Mouse (Mus musculus) heart, embryonic 12.5 days (tissue): Measurements from ENCODE around the gene Ly86. TPM values are rescaled to one million over a fixed set of nuclear protein-coding genes. Genes with fewer than 3 reads are reported as not detected.

Experiments used
- ATAC-seq: fragments of 200-750 bp; cut with Nextera tagmentation; 2 replicates; pipeline ENCODE4 v1.8.0; 2017; ENCODE audit warnings: moderate TSS enrichment, moderate library complexity; ENCODE audit not compliant: insufficient number of reproducible peaks, low FRiP score
- H3K27ac ChIP-seq: fragments of 300-500 bp; sonication (generic); 2 replicates; pipeline ENCODE4 v1.5.1; 2016; ENCODE audit warnings: mild to moderate bottlenecking, moderate library complexity; ENCODE audit not compliant: poor library complexity, severe bottlenecking
- H3K27me3 ChIP-seq: fragments of 300-500 bp; sonication (generic); replicated peaks from 2 replicates; pipeline ENCODE4 v1.6.1; 2016; ENCODE audit warnings: mild to moderate bottlenecking, moderate library complexity
- H3K36me3 ChIP-seq: fragments of 300-500 bp; sonication (generic); 2 replicates; pipeline ENCODE4 v1.6.1; 2016; ENCODE audit warnings: mild to moderate bottlenecking, moderate library complexity
- H3K4me1 ChIP-seq: fragments of 300-500 bp; sonication (generic); replicated peaks from 2 replicates; pipeline ENCODE4 v1.6.1; 2016; ENCODE audit warnings: mild to moderate bottlenecking
- H3K4me2 ChIP-seq: fragments of 300-500 bp; sonication (generic); 2 replicates; pipeline ENCODE4 v1.6.1; 2016; ENCODE audit warnings: mild to moderate bottlenecking, moderate library complexity
- H3K4me3 ChIP-seq: fragments of 300-500 bp; sonication (generic); 2 replicates; pipeline ENCODE4 v1.5.1; 2016; ENCODE audit warnings: mild to moderate bottlenecking
- H3K9ac ChIP-seq: fragments of 300-500 bp; sonication (generic); 2 replicates; pipeline ENCODE4 v1.6.1; 2016; ENCODE audit warnings: mild to moderate bottlenecking, moderate library complexity
- H3K9me3 ChIP-seq: fragments of 300-500 bp; sonication (generic); replicated peaks from 2 replicates; pipeline ENCODE4 v1.6.1; 2016; ENCODE audit warnings: mild to moderate bottlenecking, moderate library complexity
- WGBS: fragments of 180-500 bp; shearing (Covaris S2); methylation state at CpG from one replicate; pipeline ENCODE4 v1.1.7; 2016; 5-methylcytosine and 5-hydroxymethylcytosine counted together
- polyA plus RNA-seq: library from polyadenylated mRNA; unstranded; fragments of >200 nt; fragmentation: Nextera tagmentation; extraction: Ambion mirVana; gene quantifications from 2 replicates; pipeline ENCODE4 v1.2.1, GENCODE M21; 2016

The Ly86 gene
- 2.6 and 3.1 TPM in 2 replicates for polyA plus RNA-seq

- no peak within 1 kb of the TSS for H3K4me2 ChIP-seq
- H3K9me3 ChIP-seq = no peaks in the 10 kb centered on the region
- no peak within 1 kb of the TSS for H3K27ac ChIP-seq
- H3K4me3 ChIP-seq = no peak within 1 kb of the TSS
- 90% methylated on average over 28 of the region's 28 CpGs for WGBS
- no peaks in the 10 kb centered on the region for H3K36me3 ChIP-seq
- no peaks in the 10 kb centered on the region for H3K4me1 ChIP-seq
- no peaks in the 10 kb centered on the region for H3K27me3 ChIP-seq
- ATAC-seq = no peak
- no peak within 1 kb of the TSS for H3K9ac ChIP-seq
Observed at GRCm38 (mm10) chr13:37344909-37345772, at the start of gene Ly86. Ly86 (plus strand) TSS chr13:37345208.

DNA sequence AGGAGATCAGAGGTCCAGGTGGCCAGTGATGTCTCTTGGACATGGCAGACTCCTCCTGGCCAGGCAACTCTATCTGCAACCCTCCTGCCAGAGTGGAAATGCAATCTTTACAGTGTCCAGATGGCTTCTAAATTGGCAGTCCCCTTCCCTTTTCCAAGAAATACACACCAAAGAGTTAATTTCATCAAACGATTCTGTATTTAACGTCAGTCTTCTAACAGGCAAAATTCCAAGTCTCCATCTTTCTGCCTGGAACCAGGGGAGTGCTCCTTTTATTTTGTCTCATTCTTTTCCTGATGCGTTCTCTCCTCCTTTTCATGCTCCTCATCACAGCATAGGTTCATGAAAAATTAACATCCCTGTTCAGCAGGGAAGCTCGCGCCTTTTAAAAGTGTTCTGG, 47.1 kb upstream of the Ly86 start:
- no peaks in the 10 kb centered on the region for H3K27me3 ChIP-seq
- no peak overlapping the region for H3K9ac ChIP-seq
- 76% methylated on average over 5 of the region's 5 CpGs for WGBS
- H3K9me3 ChIP-seq = no peaks in the 10 kb centered on the region
- no peak for ATAC-seq
- H3K4me1 ChIP-seq = peaks cover 5% of the 10 kb centered on the region; the same call in 1 of the 2 replicates
- H3K4me3 ChIP-seq = no peak overlapping the region
- H3K4me2 ChIP-seq = no peak overlapping the region
- no peak overlapping the region for H3K27ac ChIP-seq
- H3K36me3 ChIP-seq = no peaks in the 10 kb centered on the region

DNA sequence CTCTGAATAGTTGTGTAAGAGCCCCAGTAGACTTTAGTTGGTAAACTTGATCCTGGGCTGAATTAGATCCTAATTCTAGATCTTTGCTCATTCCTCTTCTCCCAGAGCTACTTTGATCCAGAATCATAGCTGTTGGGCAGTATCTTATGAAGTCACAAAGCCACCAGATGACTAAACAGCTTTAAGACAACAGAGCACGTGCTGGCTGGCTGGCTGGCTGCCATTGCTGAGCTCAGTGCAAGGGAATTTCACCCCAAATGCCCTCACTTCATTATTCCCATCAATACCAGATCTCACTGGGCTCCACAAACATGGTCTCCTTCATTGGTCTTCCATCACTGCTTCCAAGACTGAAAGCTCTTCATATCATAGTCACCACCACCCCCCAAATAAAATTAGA, 46.2 kb upstream of the Ly86 start:
- H3K4me2 ChIP-seq = no peak overlapping the region
- 23% methylated on average over 1 of the region's 1 CpGs for WGBS
- ATAC-seq = no peak

DNA sequence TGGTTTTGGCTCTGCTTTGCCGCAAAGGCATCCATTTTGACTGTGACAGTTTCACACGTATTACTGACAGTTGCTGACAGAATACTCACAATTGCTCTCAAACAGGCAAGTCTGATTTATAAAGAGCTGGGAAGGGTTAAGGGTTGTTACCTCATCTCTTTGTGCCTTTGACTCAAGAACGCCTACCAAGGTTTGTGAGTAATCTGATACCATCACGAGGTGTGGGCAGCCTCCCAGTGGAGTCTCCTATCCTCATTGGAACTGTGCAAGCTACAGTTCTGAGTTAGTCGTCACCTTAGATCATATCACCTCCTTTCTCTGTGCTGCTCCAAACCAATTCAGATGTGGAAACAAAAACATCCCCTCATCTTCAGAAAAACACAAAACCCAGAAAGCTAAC, 42.1 kb upstream of the Ly86 start:
- Histone ChIP-seq H3K27me3 (no peaks in the 10 kb centered on the region), H3K9me3 (no peaks in the 10 kb centered on the region), H3K9ac (no peak overlapping the region), H3K4me3 (no peak overlapping the region), H3K4me2 (no peak overlapping the region), H3K27ac (no peak overlapping the region), H3K36me3 (no peaks in the 10 kb centered on the region), H3K4me1 (peaks cover 5% of the 10 kb centered on the region; the same call in 1 of the 2 replicates)
- ATAC-seq = no peak
- WGBS = 48% methylated on average over 5 of the region's 5 CpGs

More for the DNA sequence above, 46.2 kb upstream of the Ly86 start:
- H3K27me3 ChIP-seq = no peaks in the 10 kb centered on the region
- H3K27ac ChIP-seq = no peak overlapping the region
- H3K9me3 ChIP-seq = no peaks in the 10 kb centered on the region
- H3K4me1 ChIP-seq = peaks cover 5% of the 10 kb centered on the region; the same call in 1 of the 2 replicates
- H3K9ac ChIP-seq = no peak overlapping the region
- H3K36me3 ChIP-seq = no peaks in the 10 kb centered on the region
- H3K4me3 ChIP-seq = no peak overlapping the region

GRCm38 (mm10) chr13:37308006-37308405, 37.0 kb upstream of the Ly86 start:
- Histone ChIP-seq H3K27ac (no peak overlapping the region), H3K9me3 (no peaks in the 10 kb centered on the region), H3K36me3 (no peaks in the 10 kb centered on the region), H3K4me1 (peaks cover 10% of the 10 kb centered on the region; the same call in 1 of the 2 replicates), H3K27me3 (peaks cover 11% of the 10 kb centered on the region), H3K4me2 (no peak overlapping the region), H3K4me3 (no peak overlapping the region), H3K9ac (no peak overlapping the region)
- no peak for ATAC-seq
- 60% methylated on average over 4 of the region's 4 CpGs for WGBS

DNA sequence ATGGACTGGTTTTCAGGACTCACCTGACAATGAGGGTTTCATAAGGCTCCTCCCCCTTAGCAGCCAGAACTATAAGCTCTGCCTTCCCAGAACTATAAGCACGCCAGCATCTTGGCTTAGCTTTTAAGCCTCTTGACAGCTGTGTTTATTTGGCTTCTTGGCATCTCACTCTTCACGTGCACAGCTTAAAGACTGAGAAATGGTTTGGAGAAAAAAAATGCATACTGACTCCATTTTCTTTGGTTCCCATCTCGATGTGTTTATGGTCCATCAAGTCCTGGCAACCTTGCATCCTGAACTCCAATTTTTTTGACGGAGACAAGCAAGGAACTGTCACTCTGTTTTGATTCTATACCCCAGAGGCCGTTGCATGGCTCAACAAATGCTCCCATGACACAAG, 35.7 kb upstream of the Ly86 start:
- ATAC-seq = no peak
- WGBS = 69% methylated on average over 5 of the region's 5 CpGs

GRCm38 (mm10) chr13:37310331-37310730, 34.7 kb upstream of the Ly86 start:
- no peak for ATAC-seq
- H3K4me2 ChIP-seq = no peak overlapping the region
- no peak overlapping the region for H3K9ac ChIP-seq
- H3K27me3 ChIP-seq = peaks cover 22% of the 10 kb centered on the region
- H3K27ac ChIP-seq = no peak overlapping the region
- peaks cover 10% of the 10 kb centered on the region; the same call in 1 of the 2 replicates for H3K4me1 ChIP-seq
- WGBS = 42% methylated on average over 8 of the region's 8 CpGs
- H3K36me3 ChIP-seq = no peaks in the 10 kb centered on the region
- no peaks in the 10 kb centered on the region for H3K9me3 ChIP-seq
- no peak overlapping the region for H3K4me3 ChIP-seq

More for the DNA sequence above, 35.7 kb upstream of the Ly86 start:
- no peak overlapping the region for H3K4me2 ChIP-seq
- no peaks in the 10 kb centered on the region for H3K36me3 ChIP-seq
- H3K27me3 ChIP-seq = peaks cover 19% of the 10 kb centered on the region
- no peak overlapping the region for H3K9ac ChIP-seq
- no peak overlapping the region for H3K27ac ChIP-seq
- H3K4me3 ChIP-seq = no peak overlapping the region
- no peaks in the 10 kb centered on the region for H3K9me3 ChIP-seq
- H3K4me1 ChIP-seq = peaks cover 10% of the 10 kb centered on the region; the same call in 1 of the 2 replicates

DNA sequence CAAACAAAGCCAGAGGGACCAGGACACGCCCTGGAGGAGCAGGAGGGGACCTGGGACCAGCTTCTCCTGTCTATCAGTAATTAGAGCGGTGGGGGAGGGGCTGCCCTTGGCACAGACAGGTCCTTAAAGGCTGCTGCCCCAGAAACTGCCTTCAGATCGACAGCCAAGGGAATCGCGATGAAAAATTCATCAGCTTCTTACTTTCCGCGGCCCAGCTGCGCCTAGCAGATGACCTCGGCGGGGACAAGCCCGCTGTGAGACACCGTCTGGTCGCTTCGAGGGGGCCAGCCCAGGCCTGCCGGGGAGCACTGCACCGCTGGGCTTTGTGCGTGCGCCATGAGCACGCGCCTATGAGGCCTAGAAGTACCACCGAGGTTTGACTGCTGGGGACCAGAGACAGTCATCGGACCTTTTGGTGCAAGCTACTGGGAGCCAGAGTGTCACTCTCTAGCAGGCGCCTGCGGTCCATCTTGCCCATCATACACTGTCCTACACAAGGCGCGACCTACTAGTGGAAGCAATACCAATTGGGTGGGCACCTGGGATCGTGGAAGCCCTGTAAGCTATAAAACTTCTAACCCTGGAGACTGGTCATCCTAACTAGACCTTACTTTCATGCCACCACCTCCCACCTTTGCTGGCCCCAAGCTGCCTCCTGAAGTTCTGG, 33.3 kb upstream of the Ly86 start:
- WGBS = 13% methylated on average over 27 of the region's 27 CpGs
- Histone ChIP-seq H3K9ac (peak overlapping the region; percentile 64), H3K4me2 (peak overlapping the region; percentile 87), H3K27me3 (peaks cover 22% of the 10 kb centered on the region), H3K4me3 (peak overlapping the region; percentile 44), H3K27ac (no peak overlapping the region), H3K9me3 (no peaks in the 10 kb centered on the region), H3K36me3 (no peaks in the 10 kb centered on the region), H3K4me1 (peaks cover 10% of the 10 kb centered on the region; the same call in 1 of the 2 replicates)
- no peak for ATAC-seq

DNA sequence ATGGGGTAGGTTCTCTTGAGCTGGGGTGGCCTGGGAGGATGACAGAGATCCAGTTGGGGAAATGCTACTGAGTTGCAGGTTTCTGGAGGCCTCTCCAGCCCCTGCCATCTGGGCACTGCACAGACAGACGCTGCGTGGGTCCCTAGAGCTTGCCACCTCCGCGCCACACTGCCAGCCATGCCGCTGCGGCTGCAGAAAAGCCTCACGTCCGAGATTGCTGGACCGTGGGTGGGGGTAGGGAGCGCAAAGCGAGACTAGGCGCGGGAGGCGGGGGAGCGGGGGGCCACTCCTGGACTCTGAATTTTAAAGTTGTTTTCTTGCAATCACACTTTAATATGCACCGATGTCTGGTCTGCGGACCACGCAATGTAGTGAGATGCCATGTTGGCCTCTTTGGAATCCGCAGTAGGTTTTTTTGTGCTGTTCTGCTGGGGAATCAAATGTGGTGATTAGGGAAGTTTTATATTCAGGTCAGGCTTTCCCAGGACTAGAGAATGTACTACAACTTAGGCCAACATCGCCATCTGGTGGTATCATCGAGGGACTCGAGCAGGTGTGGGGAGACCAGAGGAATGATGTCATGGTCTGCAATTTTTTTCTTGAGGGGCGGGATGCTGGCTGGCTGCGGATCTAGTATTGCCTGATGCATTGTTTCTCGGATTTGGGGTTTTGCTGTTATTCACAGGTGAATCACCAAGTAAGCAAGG, 32.6 kb upstream of the Ly86 start:
- Histone ChIP-seq H3K36me3 (no peaks in the 10 kb centered on the region), H3K4me1 (peaks cover 10% of the 10 kb centered on the region; the same call in 1 of the 2 replicates), H3K9ac (peak overlapping the region; percentile 64), H3K4me2 (peak overlapping the region; percentile 87), H3K27ac (no peak overlapping the region), H3K4me3 (peak overlapping the region; percentile 44), H3K27me3 (peaks cover 22% of the 10 kb centered on the region), H3K9me3 (no peaks in the 10 kb centered on the region)
- 2% methylated on average over 25 of the region's 25 CpGs for WGBS
- peak; percentile 87 for ATAC-seq

DNA sequence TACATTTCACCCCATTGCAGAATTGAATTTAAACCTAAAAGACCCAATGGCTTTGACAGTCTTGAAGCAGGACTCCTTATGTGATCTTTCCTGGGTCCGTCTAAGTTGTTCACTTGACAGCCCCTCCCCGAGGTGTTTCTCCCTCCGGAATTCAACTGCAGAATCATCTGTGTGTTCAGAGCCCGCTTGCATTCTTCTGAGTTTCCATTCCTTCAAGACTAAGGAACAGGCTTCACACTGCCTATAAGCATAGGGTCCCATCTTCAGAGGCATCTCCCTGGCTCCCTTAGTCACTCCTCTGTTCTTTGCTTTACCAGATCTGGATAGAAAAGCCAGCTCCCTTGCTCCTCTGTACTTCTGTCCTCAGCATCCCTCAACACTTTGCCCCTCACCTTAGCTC, 32.1 kb upstream of the Ly86 start:
- H3K4me1 ChIP-seq = peaks cover 10% of the 10 kb centered on the region; the same call in 1 of the 2 replicates
- no peaks in the 10 kb centered on the region for H3K9me3 ChIP-seq
- H3K4me3 ChIP-seq = no peak overlapping the region
- H3K27ac ChIP-seq = no peak overlapping the region
- H3K4me2 ChIP-seq = peak overlapping the region; percentile 87; the same call in 1 of the 2 replicates
- no peak for ATAC-seq
- H3K36me3 ChIP-seq = no peaks in the 10 kb centered on the region
- H3K9ac ChIP-seq = no peak overlapping the region
- WGBS = 20% methylated on average over 4 of the region's 4 CpGs
- peaks cover 22% of the 10 kb centered on the region for H3K27me3 ChIP-seq

GRCm38 (mm10) chr13:37325504-37325903, 19.5 kb upstream of the Ly86 start:
- H3K27me3 ChIP-seq = no peaks in the 10 kb centered on the region
- no peak for ATAC-seq
- H3K4me3 ChIP-seq = no peak overlapping the region
- H3K4me1 ChIP-seq = no peaks in the 10 kb centered on the region
- no peaks in the 10 kb centered on the region for H3K36me3 ChIP-seq
- H3K4me2 ChIP-seq = no peak overlapping the region
- 82% methylated on average over 3 of the region's 3 CpGs for WGBS
- no peak overlapping the region for H3K27ac ChIP-seq
- H3K9me3 ChIP-seq = no peaks in the 10 kb centered on the region
- no peak overlapping the region for H3K9ac ChIP-seq
